Mouse (Mus musculus): Measurements from ENCODE around the gene Morf4l1. TPM values are rescaled to one million over a fixed set of nuclear protein-coding genes. Genes with fewer than 3 reads are reported as not detected.
A peak's percentile ranks its signal among the peaks of the same experiment; 100 is the strongest.

Gene Morf4l1
- 100 to 1,000 TPM; 412 to 425 TPM for total RNA-seq (2021)

GRCm38 (mm10) chr9:90114567-90115307 is at the start of gene Morf4l1:
Gene Morf4l1, minus strand, starts transcription at chr9:90114774.
- DNase-seq (ENCODE audit: low spot score in 2 of 2), result peak; percentile 98 to 99
- intact Hi-C loops (cut with DNase I), result no loop called here

DNA sequence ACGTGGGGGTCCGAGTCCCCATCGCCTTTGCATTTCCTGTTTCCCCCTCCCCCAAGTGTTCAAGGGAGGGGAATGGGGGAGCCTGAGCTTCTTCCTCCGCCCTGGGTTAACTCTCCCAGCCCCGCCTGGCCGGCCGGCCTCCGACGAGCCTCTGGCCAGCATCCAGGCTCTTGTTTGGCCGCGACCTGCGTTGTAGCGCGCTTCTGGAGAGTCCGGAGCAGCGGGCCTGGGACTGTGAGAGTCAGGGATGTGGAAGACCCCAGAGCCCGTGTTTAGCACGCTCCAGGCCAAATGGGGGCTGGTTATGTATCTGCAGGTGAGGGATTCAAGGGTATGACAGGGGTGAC is 49.1 kb upstream of the Morf4l1 start:
- no peak for DNase-seq (ENCODE audit: low spot score in 2 of 2)

GRCm38 (mm10) chr9:90162926-90163748 is 48.6 kb upstream of the Morf4l1 start, which contains the start of gene Adamts7:
Gene Adamts7, plus strand, starts transcription at chr9:90163069.
- intact Hi-C loops (cut with DNase I), result no loop called here
- peak; percentile 30 to 35 for DNase-seq (ENCODE audit: low spot score in 2 of 2)

More for the DNA sequence above, 49.1 kb upstream of the Morf4l1 start:
- intact Hi-C loops (cut with DNase I), result no loop called here

GRCm38 (mm10) chr9:90162243-90162925 is 47.8 kb upstream of the Morf4l1 start:
- intact Hi-C loops (cut with DNase I), result no loop called here
- no peak for DNase-seq (ENCODE audit: low spot score in 2 of 2)

GRCm38 (mm10) chr9:90146869-90147268 is 32.3 kb upstream of the Morf4l1 start:
- intact Hi-C loops (cut with DNase I), result no loop called here
- DNase-seq (ENCODE audit: low spot score in 2 of 2), result no peak

DNA sequence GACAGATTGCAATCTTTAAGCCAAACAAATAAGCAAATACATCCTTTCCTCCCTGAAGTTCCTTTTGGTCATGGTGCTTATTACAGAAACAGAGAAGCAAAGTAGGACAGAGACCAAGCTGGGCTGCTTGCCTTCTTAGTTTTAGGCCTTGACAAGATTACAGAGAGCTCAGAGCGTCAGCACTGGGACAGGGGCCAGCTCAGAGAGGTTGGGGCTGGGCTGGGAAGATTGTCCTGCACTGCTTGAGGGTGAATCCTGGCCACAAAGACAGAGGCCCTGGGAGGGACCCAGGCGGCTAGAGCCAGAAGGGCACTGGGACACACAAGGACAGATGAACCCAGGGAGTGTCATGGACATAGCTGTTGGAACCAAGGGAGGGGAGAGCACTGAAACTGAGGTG is 31.2 kb upstream of the Morf4l1 start:
- no peak for DNase-seq (ENCODE audit: low spot score in 2 of 2)
- intact Hi-C loops (cut with DNase I), result no loop called here

GRCm38 (mm10) chr9:90136678-90136965 is 22.0 kb upstream of the Morf4l1 start:
- intact Hi-C loops (cut with DNase I), result no loop called here
- DNase-seq (ENCODE audit: low spot score in 2 of 2), result no peak

DNA sequence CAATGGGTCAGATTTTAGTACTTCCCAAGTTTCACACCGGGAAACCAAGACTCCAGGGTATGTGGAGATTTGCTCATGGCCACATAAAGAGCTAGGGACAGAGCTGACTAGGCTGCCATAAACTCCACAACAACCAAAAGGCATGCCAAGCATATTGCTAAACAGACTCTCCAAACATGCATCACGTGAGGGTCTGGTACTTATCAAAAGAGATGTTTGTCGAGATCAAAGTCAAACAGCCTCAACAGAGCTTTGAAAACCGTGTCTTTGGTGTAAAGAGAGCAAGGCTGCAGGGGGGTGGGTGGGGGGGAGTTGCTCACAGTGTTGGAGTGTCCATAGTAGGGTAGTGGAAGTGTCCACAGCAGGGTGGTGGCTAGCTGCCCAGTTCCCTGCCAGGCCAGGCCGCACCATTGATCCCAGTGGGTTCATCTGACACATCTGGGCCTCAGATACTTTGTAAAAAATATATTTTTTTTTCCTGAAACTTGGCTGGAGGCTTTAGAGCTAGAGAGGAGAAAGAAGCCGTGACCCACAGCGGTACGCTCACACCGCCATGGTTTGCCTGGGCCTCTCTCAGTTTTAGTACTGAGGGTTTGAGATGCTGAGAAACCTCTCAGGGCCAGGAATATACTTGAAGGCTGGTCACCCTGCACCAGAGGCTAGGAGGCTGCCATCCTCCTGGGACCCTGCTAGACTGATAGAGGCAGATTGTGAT is 21.5 kb upstream of the Morf4l1 start:
- intact Hi-C loops (cut with DNase I), result no loop called here
- no peak for DNase-seq (ENCODE audit: low spot score in 2 of 2)

GRCm38 (mm10) chr9:90135466-90135865 is 20.9 kb upstream of the Morf4l1 start:
- intact Hi-C loops (cut with DNase I), result no loop called here
- no peak for DNase-seq (ENCODE audit: low spot score in 2 of 2)

GRCm38 (mm10) chr9:90133562-90134355 is 19.2 kb upstream of the Morf4l1 start:
- intact Hi-C loops (cut with DNase I), result no loop called here
- DNase-seq (ENCODE audit: low spot score in 2 of 2), result no peak

GRCm38 (mm10) chr9:90128636-90129201 is 14.1 kb upstream of the Morf4l1 start:
- no peak for DNase-seq (ENCODE audit: low spot score in 2 of 2)
- intact Hi-C loops (cut with DNase I), result no loop called here

DNA sequence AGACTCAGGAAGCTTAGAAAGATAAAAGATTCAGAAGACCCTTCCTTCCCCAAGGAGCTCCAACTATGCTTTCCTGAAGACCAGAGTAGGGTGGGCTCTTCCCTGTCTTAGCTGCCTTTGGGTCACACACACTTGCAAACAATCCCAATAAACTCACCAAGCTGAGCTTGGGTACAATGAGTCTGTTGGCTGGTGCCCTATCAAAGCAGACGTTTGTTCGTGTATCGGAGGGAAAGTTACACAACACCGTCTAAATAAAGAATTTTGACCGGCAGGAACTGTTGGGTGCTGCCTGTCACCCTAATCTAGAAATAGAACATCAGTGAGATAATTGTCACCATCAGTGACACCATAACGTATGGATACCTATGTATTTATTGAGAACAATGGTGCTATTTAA is 12.6 kb upstream of the Morf4l1 start:
- intact Hi-C loops (cut with DNase I), result no loop called here

DNA sequence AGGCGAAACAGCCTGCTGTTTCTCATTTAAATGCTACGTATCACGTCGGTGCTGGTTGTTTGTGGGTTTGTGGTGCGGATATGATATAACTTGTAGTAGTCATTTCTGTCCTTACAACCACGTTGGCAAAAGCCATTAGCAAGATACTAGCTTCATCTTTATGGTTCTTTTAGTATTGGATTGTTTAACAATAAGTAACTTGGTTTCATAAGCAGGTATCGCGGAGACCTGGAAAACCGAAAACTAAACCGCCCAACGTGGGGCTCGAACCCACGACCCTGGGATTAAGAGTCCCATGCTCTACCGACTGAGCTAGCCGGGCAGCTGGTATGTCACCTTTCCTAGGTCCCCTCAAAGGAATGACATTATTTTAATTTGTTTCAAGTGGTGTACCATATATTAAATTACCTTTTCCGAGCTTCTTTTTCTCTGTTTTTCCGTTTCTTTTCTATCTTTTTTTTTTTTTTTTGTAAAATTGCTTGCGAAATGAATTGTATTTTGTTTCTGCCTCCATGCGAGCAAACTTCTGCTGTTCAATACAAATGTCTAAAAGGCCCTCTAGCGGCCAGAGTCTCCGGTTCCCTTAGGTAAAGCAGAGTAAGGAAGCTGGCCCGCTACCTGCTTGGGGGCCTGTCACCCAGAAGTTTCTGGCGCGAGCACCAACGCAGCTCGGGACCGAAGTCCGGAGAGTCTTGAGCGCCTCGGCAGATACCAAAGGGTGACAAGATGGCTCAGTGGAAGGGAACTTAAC is 11.9 kb upstream of the Morf4l1 start:
- intact Hi-C loops (cut with DNase I), result no loop called here
- DNase-seq (ENCODE audit: low spot score in 2 of 2), result peak; percentile 67 to 73

More for the DNA sequence above, 12.6 kb upstream of the Morf4l1 start:
- no peak for DNase-seq (ENCODE audit: low spot score in 2 of 2)

GRCm38 (mm10) chr9:90125416-90126099 is 11.0 kb upstream of the Morf4l1 start:
- intact Hi-C loops (cut with DNase I), result no loop called here
- DNase-seq (ENCODE audit: low spot score in 2 of 2), result no peak

DNA sequence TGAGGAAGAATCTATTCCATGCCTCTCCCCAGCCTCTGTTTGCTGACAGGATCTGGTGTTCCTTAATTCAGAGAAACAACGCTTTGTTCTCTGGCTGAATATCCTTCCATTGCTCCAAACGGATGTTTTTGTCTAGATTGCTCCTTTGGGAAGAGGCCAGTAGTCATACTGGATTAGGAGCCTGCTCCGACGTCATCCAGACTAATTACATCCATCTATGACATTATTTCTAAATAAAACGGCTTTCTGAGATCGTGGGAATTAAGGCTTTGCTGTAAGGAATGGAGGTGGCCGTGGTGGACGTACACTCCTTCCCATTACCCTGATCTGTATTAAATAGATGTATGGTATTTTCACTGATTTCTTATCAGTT is 10.3 kb upstream of the Morf4l1 start:
- DNase-seq (ENCODE audit: low spot score in 2 of 2), result no peak
- intact Hi-C loops (cut with DNase I), result no loop called here

DNA sequence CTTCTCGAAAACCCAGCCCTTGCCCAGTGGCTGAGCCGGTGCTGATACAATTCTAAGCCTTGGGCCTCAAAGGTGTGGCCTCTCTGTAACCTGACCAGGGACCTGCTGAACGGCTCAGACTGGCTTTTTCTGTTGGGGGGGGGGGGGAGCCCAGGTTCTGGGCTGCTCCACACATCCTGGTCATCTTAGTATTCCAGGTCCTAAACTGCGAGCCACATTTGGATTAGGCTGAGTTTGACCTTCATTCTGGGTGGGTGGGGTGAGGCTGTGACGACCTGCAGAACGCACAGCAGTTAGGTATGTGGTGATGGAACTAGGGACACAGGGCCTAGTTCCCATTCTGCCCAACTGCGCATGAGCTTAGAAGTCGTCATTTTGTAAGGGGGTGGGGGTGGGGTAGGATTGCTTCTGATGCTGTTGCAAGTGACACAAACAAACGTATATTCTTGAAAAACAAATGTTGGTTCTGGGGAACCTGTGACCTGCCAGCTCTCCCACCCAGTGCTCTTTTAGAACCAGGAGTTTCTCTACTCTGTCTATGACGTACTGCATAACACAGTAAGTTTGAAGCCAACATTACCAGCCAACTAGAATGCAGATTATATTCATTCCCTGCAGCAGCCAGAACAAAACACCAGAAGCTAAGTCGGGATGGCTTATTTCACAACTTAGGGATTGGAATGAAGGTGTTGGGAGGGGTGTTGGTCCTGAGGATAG is 9.7 kb upstream of the Morf4l1 start:
- intact Hi-C loops (cut with DNase I), result no loop called here
- no peak for DNase-seq (ENCODE audit: low spot score in 2 of 2)

DNA sequence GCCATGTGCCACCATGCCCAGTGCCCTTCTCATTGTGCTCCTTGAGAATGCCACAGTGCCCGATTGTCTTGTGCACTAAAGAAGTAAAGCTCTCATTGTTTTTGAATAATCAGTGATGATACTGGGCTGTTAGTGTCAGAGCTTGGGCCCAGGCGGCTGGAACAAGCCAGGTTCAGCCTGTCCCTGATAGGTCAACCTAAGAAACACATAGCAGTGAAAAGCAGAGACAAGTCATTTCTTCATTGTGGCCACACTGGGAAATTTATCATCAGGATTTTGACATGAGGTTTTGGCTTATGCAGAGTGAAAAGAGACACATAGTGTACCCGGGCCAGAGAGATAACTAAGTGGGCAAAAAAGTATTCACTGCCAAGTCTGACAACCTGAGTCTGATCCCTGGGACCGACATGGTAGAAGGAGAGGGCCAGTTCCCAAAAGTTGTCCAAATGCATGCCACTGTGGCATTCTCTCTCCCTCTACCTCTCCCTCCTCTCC is 7.7 kb upstream of the Morf4l1 start:
- intact Hi-C loops (cut with DNase I), result no loop called here

More for the DNA sequence above, 7.7 kb upstream of the Morf4l1 start:
- no peak for DNase-seq (ENCODE audit: low spot score in 2 of 2)

Data from left cerebral cortex, postnatal 36 days (tissue).